Mouse (Mus musculus) heart, embryonic 14.5 days (tissue): ENCODE results near the gene Gid4. TPM values are rescaled to one million over a fixed set of nuclear protein-coding genes. Genes with fewer than 3 reads are reported as not detected.

ENCODE experiments used
- ATAC-seq: fragments of 200-750 bp; cut with Nextera tagmentation; 2 replicates; pipeline ENCODE4 v1.8.0; 2017; ENCODE audit warnings: low read depth, moderate TSS enrichment; ENCODE audit not compliant: insufficient number of reproducible peaks, insufficient read depth, low FRiP score
- H3K27ac ChIP-seq, 2 experiments: fragments of 200-500 bp in 1 of 2; fragments of 300-500 bp in 1 of 2; sonication (generic) in 1 of 2; replicated peaks in 1 of 2; 2 replicates each; pipeline ENCODE4 v1.5.1; 2012 to 2014; ENCODE audit warnings: low read depth in 2 of 2, low read length in 2 of 2, control low read depth in 1 of 2, mild to moderate bottlenecking in 1 of 2, mixed read lengths in 1 of 2; ENCODE audit not compliant: control insufficient read depth in 1 of 2, insufficient read depth in 1 of 2
- H3K27me3 ChIP-seq: fragments of 300-500 bp; sonication (generic); 2 replicates; pipeline ENCODE4 v1.6.1; 2014; ENCODE audit warnings: mild to moderate bottlenecking, low read length, control low read depth; ENCODE audit not compliant: control insufficient read depth, insufficient read depth
- H3K36me3 ChIP-seq: fragments of 300-500 bp; sonication (generic); 2 replicates; pipeline ENCODE4 v1.6.1; 2014; ENCODE audit warnings: mild to moderate bottlenecking, control low read depth, low read length, mixed read lengths; ENCODE audit not compliant: control insufficient read depth, insufficient read depth
- H3K4me1 ChIP-seq, 2 experiments: fragments of 200-500 bp in 1 of 2; fragments of 300-500 bp in 1 of 2; sonication (generic) in 1 of 2; 2 replicates each; pipeline ENCODE4 v1.6.1; 2012 to 2014; ENCODE audit warnings: low read length in 2 of 2, control low read depth in 1 of 2, mixed read lengths in 1 of 2; ENCODE audit not compliant: control insufficient read depth in 2 of 2, insufficient read depth in 2 of 2
- H3K4me2 ChIP-seq: fragments of 300-500 bp; sonication (generic); 2 replicates; pipeline ENCODE4 v1.6.1; 2014; ENCODE audit warnings: mild to moderate bottlenecking, low read length
- H3K4me3 ChIP-seq, 2 experiments: fragments of 200-500 bp in 1 of 2; fragments of 300-500 bp in 1 of 2; sonication (generic) in 1 of 2; 2 replicates each; pipeline ENCODE4 v1.5.1; 2012 to 2014; ENCODE audit warnings: low read length in 2 of 2, mild to moderate bottlenecking in 2 of 2, control low read depth in 1 of 2, low read depth in 1 of 2, moderate library complexity in 1 of 2; ENCODE audit not compliant: control insufficient read depth in 1 of 2, insufficient read depth in 1 of 2
- H3K9ac ChIP-seq: fragments of 300-500 bp; sonication (generic); 2 replicates; pipeline ENCODE4 v1.6.1; 2014; ENCODE audit warnings: mild to moderate bottlenecking, low read length
- H3K9me3 ChIP-seq: fragments of 300-500 bp; sonication (generic); 2 replicates; pipeline ENCODE4 v1.6.1; 2016; ENCODE audit warnings: low read length, control low read depth; ENCODE audit not compliant: control insufficient read depth
- WGBS: fragments of 180-500 bp; shearing (Covaris S2); extraction: QIAGEN DNeasy Blood & Tissue Kit; methylation state at CpG from one replicate; pipeline ENCODE4 v1.1.7; 2014; 5-methylcytosine and 5-hydroxymethylcytosine counted together
- polyA plus RNA-seq: library from polyadenylated mRNA; unstranded; fragments of >200 nt; fragmentation: Nextera tagmentation; extraction: Ambion mirVana; gene quantifications from 2 replicates; pipeline ENCODE4 v1.2.1, GENCODE M21; 2014

Gid4 gene
- polyA plus RNA-seq, 1 experiment from 2014 or later = 23.4 TPM

GRCm38 (mm10) chr11:60412921-60413320 is 4.0 kb upstream of the Gid4 start:
- no peak overlapping the region for H3K4me2 ChIP-seq

DNA sequence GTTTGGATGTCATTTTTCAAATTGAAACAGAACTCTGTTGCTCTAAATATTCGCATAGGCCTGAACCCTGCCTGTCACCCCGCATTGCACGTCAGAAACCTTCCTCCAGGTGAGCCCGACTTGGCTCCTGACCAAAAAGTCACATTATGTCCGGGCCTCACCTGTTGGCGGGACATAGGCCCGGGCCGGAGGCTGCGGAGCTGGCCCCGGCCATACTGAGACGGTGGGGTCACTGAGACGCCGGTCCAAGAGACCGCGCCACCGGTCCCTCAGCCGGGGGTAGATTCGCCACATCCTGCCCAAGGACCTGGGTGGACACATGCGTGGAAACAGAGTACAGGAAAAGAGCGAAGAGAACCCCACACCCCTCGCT is 369 bp upstream of the Gid4 start:
- H3K9me3 ChIP-seq = no peaks in the 10 kb centered on the region
- H3K4me3 ChIP-seq = peak overlapping the region; percentile 73 to 91
- H3K4me2 ChIP-seq = peak overlapping the region; percentile 74
- no peaks in the 10 kb centered on the region for H3K27me3 ChIP-seq
- peak overlapping the region; percentile 34 to 53; a peak in 2 of 4 replicates for H3K27ac ChIP-seq
- H3K4me1 ChIP-seq = peaks cover 11 to 23% of the 10 kb centered on the region in 2 experiments
- under 1% methylated on average over 21 of the region's 21 CpGs for WGBS
- H3K36me3 ChIP-seq = no peaks in the 10 kb centered on the region
- peak overlapping the region; percentile 87 for H3K9ac ChIP-seq
- peak; percentile 37 for ATAC-seq

More at GRCm38 (mm10) chr11:60412921-60413320, 4.0 kb upstream of the Gid4 start:
- peaks cover 4 to 11% of the 10 kb centered on the region in 2 experiments for H3K4me1 ChIP-seq
- H3K4me3 ChIP-seq = no peak overlapping the region
- ATAC-seq = no peak
- H3K27me3 ChIP-seq = no peaks in the 10 kb centered on the region
- 89% methylated on average over 2 of the region's 2 CpGs for WGBS
- H3K9ac ChIP-seq = no peak overlapping the region
- no peaks in the 10 kb centered on the region for H3K9me3 ChIP-seq
- H3K36me3 ChIP-seq = peaks cover 21% of the 10 kb centered on the region
- H3K27ac ChIP-seq = no peak overlapping the region

- no peaks in the 10 kb centered on the region for H3K36me3 ChIP-seq
- H3K4me3 ChIP-seq = peak within 1 kb of the TSS; percentile 83 to 91
- H3K27me3 ChIP-seq = no peaks in the 10 kb centered on the region
- peak; percentile 32 for ATAC-seq
- H3K9ac ChIP-seq = peak within 1 kb of the TSS; percentile 93
- peak within 1 kb of the TSS; percentile 76 to 87 for H3K27ac ChIP-seq
- peak within 1 kb of the TSS; percentile 80 for H3K4me2 ChIP-seq
- under 1% methylated on average over 31 of the region's 39 CpGs for whole genome bisulfite sequencing
- H3K9me3 ChIP-seq = no peaks in the 10 kb centered on the region
- H3K4me1 ChIP-seq = peaks cover 11 to 23% of the 10 kb centered on the region in 2 experiments
These were observed 950 bp downstream of the Gid4 start, which contains the start of gene Atpaf2 for GRCm38 (mm10) chr11:60417717-60418472. Gene Atpaf2, minus strand, starts transcription at chr11:60418457.

- Histone ChIP-seq H3K9ac (peak overlapping the region; percentile 93), H3K36me3 (no peaks in the 10 kb centered on the region), H3K9me3 (no peaks in the 10 kb centered on the region), H3K4me3 (peak overlapping the region; percentile 83 to 91), H3K4me2 (peak overlapping the region; percentile 80), H3K27ac (peak overlapping the region in 1 of 2 experiments; percentile 87; a peak in 1 of 4 replicates), H3K4me1 (peaks cover 11 to 23% of the 10 kb centered on the region in 2 experiments), H3K27me3 (no peaks in the 10 kb centered on the region)
- 5% methylated on average over 6 of the region's 6 CpGs for WGBS
- no peak for ATAC-seq
These were observed 1.5 kb downstream of the Gid4 start for GRCm38 (mm10) chr11:60418473-60418803.

GRCm38 (mm10) chr11:60422046-60422668 is 5.2 kb downstream of the Gid4 start:
- no peaks in the 10 kb centered on the region for H3K27me3 ChIP-seq
- peaks cover 7 to 13% of the 10 kb centered on the region in 2 experiments for H3K4me1 ChIP-seq
- WGBS = 68% methylated on average over 5 of the region's 6 CpGs
- ATAC-seq = no peak
- no peak overlapping the region for H3K9ac ChIP-seq
- H3K27ac ChIP-seq = no peak overlapping the region
- H3K36me3 ChIP-seq = peaks cover 19% of the 10 kb centered on the region
- no peak overlapping the region for H3K4me3 ChIP-seq
- H3K4me2 ChIP-seq = no peak overlapping the region
- H3K9me3 ChIP-seq = no peaks in the 10 kb centered on the region

- ATAC-seq = no peak
- Histone ChIP-seq H3K4me3 (no peak overlapping the region), H3K9ac (no peak overlapping the region), H3K4me2 (no peak overlapping the region), H3K9me3 (no peaks in the 10 kb centered on the region), H3K27ac (no peak overlapping the region), H3K36me3 (peaks cover 28% of the 10 kb centered on the region), H3K27me3 (no peaks in the 10 kb centered on the region), H3K4me1 (peaks cover 7 to 11% of the 10 kb centered on the region in 2 experiments)
- WGBS = 76% methylated on average over 1 of the region's 1 CpGs
These were observed 6.1 kb downstream of the Gid4 start for GRCm38 (mm10) chr11:60423006-60423405.

DNA sequence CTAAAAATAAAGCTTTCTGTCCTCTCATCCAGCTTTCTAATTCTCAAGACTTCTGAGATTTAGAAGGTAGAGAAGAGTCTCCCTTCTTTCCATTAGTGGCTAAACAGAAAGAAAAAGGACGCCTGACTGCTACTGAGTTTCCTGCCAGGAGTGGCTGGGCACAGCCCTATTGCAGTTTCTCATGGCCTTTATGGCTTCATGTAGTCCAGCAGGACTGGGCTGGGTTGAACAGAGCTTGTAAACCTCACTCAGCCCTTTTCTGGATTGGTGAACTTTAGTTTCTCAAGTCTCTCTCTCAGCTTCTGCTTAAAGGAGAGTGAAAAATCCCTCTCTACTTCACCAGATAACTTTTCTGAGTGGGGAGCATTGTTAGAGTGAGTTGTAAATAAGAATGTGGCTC is 9.5 kb downstream of the Gid4 start:
- Histone ChIP-seq H3K4me2 (no peak overlapping the region), H3K4me3 (no peak overlapping the region), H3K9ac (no peak overlapping the region), H3K27me3 (no peaks in the 10 kb centered on the region), H3K36me3 (peaks cover 45% of the 10 kb centered on the region), H3K27ac (no peak overlapping the region), H3K4me1 (no peaks in the 10 kb centered on the region), H3K9me3 (no peaks in the 10 kb centered on the region)
- WGBS = 73% methylated on average over 1 of the region's 1 CpGs
- ATAC-seq = no peak
